In the genomic region with DNA sequence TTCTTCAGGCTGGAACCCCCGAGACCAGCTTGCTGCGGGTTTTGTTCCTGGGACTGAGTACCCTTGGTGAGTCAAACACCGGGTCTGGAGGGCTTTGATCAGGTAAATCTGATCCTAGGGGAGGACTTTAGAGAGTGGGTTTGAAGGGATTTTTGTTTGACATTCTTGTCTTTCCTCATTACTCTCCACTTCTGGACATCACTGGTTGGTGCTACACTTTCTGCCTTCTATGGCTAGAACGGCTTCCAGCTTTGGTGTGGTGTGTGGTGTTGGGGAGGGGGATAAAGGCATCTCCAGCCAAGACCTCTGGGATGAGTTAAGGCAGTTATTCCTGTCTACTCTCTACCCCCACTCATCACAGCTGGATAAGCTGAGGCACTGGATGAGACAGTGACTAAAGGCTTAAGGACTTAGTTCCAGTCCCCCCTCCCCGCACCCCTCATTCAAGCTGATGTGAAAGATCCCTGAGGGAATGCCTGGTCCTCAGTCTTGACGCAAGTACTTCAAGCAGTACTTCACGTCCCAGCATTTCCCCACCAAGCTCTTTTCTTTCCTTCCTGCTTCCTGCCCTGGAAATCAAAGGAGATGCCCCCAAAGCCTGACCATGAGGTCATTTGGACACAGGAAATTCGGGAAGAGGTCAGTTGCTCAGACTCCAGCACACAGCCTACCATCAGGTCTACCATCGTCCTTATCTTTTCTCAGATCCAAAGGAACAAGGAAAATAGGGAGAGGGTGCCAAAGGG, we compare ENCODE assay signal across 8 mouse cellular contexts. TPM values are rescaled to one million over a fixed set of nuclear protein-coding genes. Genes with fewer than 3 reads are reported as not detected.
DNase-seq lines count a peak whose midpoint lies in the region; ATAC-seq lines count a peak whose summit lies in the region.

No protein-coding gene starts in this region.

- peaks cover 26% of the 10 kb centered on the region for H3K36me3 ChIP-seq in heart, embryonic 13.5 days
- H3K36me3 ChIP-seq in midbrain, embryonic 13.5 days, result peaks cover 15% of the 10 kb centered on the region

- no peak for ATAC-seq in heart, embryonic 13.5 days (ENCODE audit: extremely low read depth, insufficient number of reproducible peaks, low FRiP score, low TSS enrichment)
- ATAC-seq in midbrain, embryonic 13.5 days, result no peak

- H3K4me3 ChIP-seq in heart, embryonic 13.5 days, result peak overlapping the region; percentile 58
- 0 out of 2 replicates have a peak overlapping the region, but pooled peaks have one; percentile 6 for H3K4me3 ChIP-seq in midbrain, embryonic 13.5 days (replicated peaks)

- H3K9me3 ChIP-seq in heart, embryonic 13.5 days, result no peaks in the 10 kb centered on the region
- no peaks in the 10 kb centered on the region for H3K9me3 ChIP-seq in midbrain, embryonic 13.5 days

- intact Hi-C loops in left cerebral cortex, postnatal 4 days (cut with DNase I), result no loop called here

- H3K4me1 ChIP-seq in heart, embryonic 13.5 days, result peaks cover 45% of the 10 kb centered on the region
- peaks cover 36% of the 10 kb centered on the region for H3K4me1 ChIP-seq in midbrain, embryonic 13.5 days (replicated peaks)

- WGBS in heart, embryonic 13.5 days, result 24% methylated on average over 9 of the region's 9 CpGs
- WGBS in midbrain, embryonic 13.5 days, result 19% methylated on average over 9 of the region's 9 CpGs

- peak overlapping the region; percentile 82 for H3K9ac ChIP-seq in heart, embryonic 13.5 days
- H3K9ac ChIP-seq in midbrain, embryonic 13.5 days (replicated peaks), result no peak overlapping the region; the same call in 1 of the 2 replicates

- peak; percentile 44 to 65 for DNase-seq in adrenal gland, adult (ENCODE audit: inconsistent age in 2 of 2, low spot score in 1 of 2)
- DNase-seq in adrenal gland, postnatal 25 days, result no peak
- peak; percentile 51 for DNase-seq in kidney, postnatal 14 days
- no peak for DNase-seq in left cerebral cortex, postnatal 4 days
- DNase-seq in frontal cortex, adult 2 months (ENCODE audit: extremely low spot score in 1 of 2, low spot score in 1 of 2), result no peak
- no peak for DNase-seq in urinary bladder, adult 18-20 months (ENCODE audit: low spot score in 2 of 2)

- H3K27ac ChIP-seq in heart, embryonic 13.5 days (replicated peaks), result peak overlapping the region; percentile 90
- H3K27ac ChIP-seq in midbrain, embryonic 13.5 days, result no peak overlapping the region

- H3K4me2 ChIP-seq in heart, embryonic 13.5 days, result peak overlapping the region; percentile 91
- peak overlapping the region; percentile 21; the same call in 1 of the 2 replicates for H3K4me2 ChIP-seq in midbrain, embryonic 13.5 days (replicated peaks)

- peaks cover 50% of the 10 kb centered on the region for H3K27me3 ChIP-seq in heart, embryonic 13.5 days (replicated peaks)
- peaks cover 81% of the 10 kb centered on the region for H3K27me3 ChIP-seq in midbrain, embryonic 13.5 days

RNA-seq across cellular contexts. Expression of a gene that starts 0.5 kb away (rescaled TPM):
- 27.5 and 35.3 TPM in 2 replicates for total RNA-seq in adrenal gland, postnatal 25 days (2021)
- 69.9 and 76.5 TPM in 2 replicates for polyA plus RNA-seq in heart, embryonic 13.5 days (2015; fragmentation: Nextera tagmentation; extraction: Ambion mirVana)
- 33.5 and 34.5 TPM in 2 replicates for polyA plus RNA-seq in midbrain, embryonic 13.5 days (2015; fragmentation: Nextera tagmentation; extraction: Ambion mirVana)
- total RNA-seq in left cerebral cortex, postnatal 4 days (2021), result 10 to 100 TPM; 30.8 to 30.9 TPM
- 28.9 and 31.3 TPM in 2 replicates for polyA plus RNA-seq in frontal cortex, adult 2 months (2012; rRNA removed)

RNA-seq across cellular contexts. Expression of a gene that starts 10.7 kb away (rescaled TPM):
- total RNA-seq in adrenal gland, postnatal 25 days (2021), result 4.8 and 5.8 TPM in 2 replicates
- polyA plus RNA-seq in heart, embryonic 13.5 days (2015; fragmentation: Nextera tagmentation; extraction: Ambion mirVana), result 1.4 and 1.6 TPM in 2 replicates
- polyA plus RNA-seq in midbrain, embryonic 13.5 days (2015; fragmentation: Nextera tagmentation; extraction: Ambion mirVana), result 0.37 and 0.42 TPM in 2 replicates
- 1 to 10 TPM; 3.4 TPM for total RNA-seq in left cerebral cortex, postnatal 4 days (2021)
- polyA plus RNA-seq in frontal cortex, adult 2 months (2012; rRNA removed), result 6.0 and 6.4 TPM in 2 replicates

RNA-seq across cellular contexts. Expression of a gene that starts 24.3 kb away (rescaled TPM):
- 0.86 and 1.4 TPM in 2 replicates for total RNA-seq in adrenal gland, postnatal 25 days (2021)
- 5.5 and 5.8 TPM in 2 replicates for polyA plus RNA-seq in heart, embryonic 13.5 days (2015; fragmentation: Nextera tagmentation; extraction: Ambion mirVana)
- polyA plus RNA-seq in midbrain, embryonic 13.5 days (2015; fragmentation: Nextera tagmentation; extraction: Ambion mirVana), result 3.4 and 3.7 TPM in 2 replicates
- total RNA-seq in left cerebral cortex, postnatal 4 days (2021), result 100 to 1,000 TPM; 616 to 622 TPM
- polyA plus RNA-seq in frontal cortex, adult 2 months (2012; rRNA removed), result 1,218 and 1,912 TPM in 2 replicates

RNA-seq across cellular contexts. Expression of a gene that starts 27.1 kb away (rescaled TPM):
- 15.7 and 18.8 TPM in 2 replicates for total RNA-seq in adrenal gland, postnatal 25 days (2021)
- 9.6 and 10.1 TPM in 2 replicates for polyA plus RNA-seq in heart, embryonic 13.5 days (2015; fragmentation: Nextera tagmentation; extraction: Ambion mirVana)
- polyA plus RNA-seq in midbrain, embryonic 13.5 days (2015; fragmentation: Nextera tagmentation; extraction: Ambion mirVana), result 8.1 and 9.2 TPM in 2 replicates
- 10 to 100 TPM; 10.5 to 11.1 TPM for total RNA-seq in left cerebral cortex, postnatal 4 days (2021)
- 14.2 and 14.5 TPM in 2 replicates for polyA plus RNA-seq in frontal cortex, adult 2 months (2012; rRNA removed)

RNA-seq across cellular contexts. Expression of a gene that starts 39.3 kb away (rescaled TPM):
- total RNA-seq in adrenal gland, postnatal 25 days (2021), result 26.8 and 28.7 TPM in 2 replicates
- 14.3 and 14.7 TPM in 2 replicates for polyA plus RNA-seq in heart, embryonic 13.5 days (2015; fragmentation: Nextera tagmentation; extraction: Ambion mirVana)
- polyA plus RNA-seq in midbrain, embryonic 13.5 days (2015; fragmentation: Nextera tagmentation; extraction: Ambion mirVana), result 36.5 and 39.5 TPM in 2 replicates
- total RNA-seq in left cerebral cortex, postnatal 4 days (2021), result 10 to 100 TPM; 45.4 to 56.0 TPM
- polyA plus RNA-seq in frontal cortex, adult 2 months (2012; rRNA removed), result 33.9 and 35.2 TPM in 2 replicates

Comparison
In these comparisons a context has a peak if more than half of its experiments do, and no peak if none do; other contexts are left out.
1. DNase-seq: peak in adrenal gland, adult (2 of 2) and kidney, postnatal 14 days (single experiment); none in adrenal gland, postnatal 25 days (single experiment), left cerebral cortex, postnatal 4 days (single experiment), frontal cortex, adult 2 months (0 of 2) and urinary bladder, adult 18-20 months (0 of 2).
2. RNA of a gene that starts 24.3 kb away (polyA plus RNA-seq): 1,218 to 1,912 TPM in frontal cortex, adult 2 months; 5.5 to 5.8 TPM in heart, embryonic 13.5 days and 3.4 to 3.7 TPM in midbrain, embryonic 13.5 days; every median in the first group is over 100 times any median in the second.